Mouse (Mus musculus) limb, embryonic 15.5 days (tissue): ENCODE results near the gene Smim14. TPM values are rescaled to one million over a fixed set of nuclear protein-coding genes. Genes with fewer than 3 reads are reported as not detected.
"Not testable (repeated sequence)": the region's sequence is repeated elsewhere in the genome, so short reads cannot be mapped to it uniquely, and the experiment has no call there.

ENCODE experiments used
- ATAC-seq: fragments of 200-750 bp; cut with Nextera tagmentation; 2 replicates; pipeline ENCODE4 v1.8.0; 2017; ENCODE audit warnings: low read depth, moderate TSS enrichment; ENCODE audit not compliant: insufficient number of reproducible peaks, low FRiP score, low TSS enrichment
- H3K27ac ChIP-seq: fragments of 300-500 bp; sonication (generic); 2 replicates; pipeline ENCODE4 v1.5.1; 2015; ENCODE audit warnings: moderate library complexity, mild to moderate bottlenecking, inconsistent platforms
- H3K27me3 ChIP-seq: fragments of 300-500 bp; sonication (generic); 2 replicates; pipeline ENCODE4 v1.6.1; 2015; ENCODE audit warnings: inconsistent platforms
- H3K36me3 ChIP-seq: fragments of 300-500 bp; sonication (generic); 2 replicates; pipeline ENCODE4 v1.6.1; 2015; ENCODE audit warnings: inconsistent platforms
- H3K4me1 ChIP-seq: fragments of 300-500 bp; sonication (generic); 2 replicates; pipeline ENCODE4 v1.6.1; 2015; ENCODE audit warnings: inconsistent platforms
- H3K4me2 ChIP-seq: fragments of 300-500 bp; sonication (generic); 2 replicates; pipeline ENCODE4 v1.6.1; 2015; ENCODE audit warnings: mild to moderate bottlenecking, inconsistent platforms
- H3K4me3 ChIP-seq: fragments of 300-500 bp; sonication (generic); 2 replicates; pipeline ENCODE4 v1.5.1; 2015; ENCODE audit warnings: mild to moderate bottlenecking, inconsistent platforms
- H3K9ac ChIP-seq: fragments of 300-500 bp; sonication (generic); 2 replicates; pipeline ENCODE4 v1.6.1; 2015; ENCODE audit warnings: inconsistent platforms
- H3K9me3 ChIP-seq: fragments of 300-500 bp; sonication (generic); 2 replicates; pipeline ENCODE4 v1.6.1; 2016; ENCODE audit warnings: inconsistent platforms
- WGBS: fragments of 180-500 bp; shearing (Covaris S2); methylation state at CpG from one replicate; pipeline ENCODE4 v1.1.7; 2015; 5-methylcytosine and 5-hydroxymethylcytosine counted together
- polyA plus RNA-seq: library from polyadenylated mRNA; unstranded; fragments of >200 nt; fragmentation: Nextera tagmentation; extraction: Ambion mirVana; gene quantifications from 2 replicates; pipeline ENCODE4 v1.2.1, GENCODE M21; 2015

Gene Smim14
- polyA plus RNA-seq, 1 experiment from 2014 or later: 150 TPM

DNA sequence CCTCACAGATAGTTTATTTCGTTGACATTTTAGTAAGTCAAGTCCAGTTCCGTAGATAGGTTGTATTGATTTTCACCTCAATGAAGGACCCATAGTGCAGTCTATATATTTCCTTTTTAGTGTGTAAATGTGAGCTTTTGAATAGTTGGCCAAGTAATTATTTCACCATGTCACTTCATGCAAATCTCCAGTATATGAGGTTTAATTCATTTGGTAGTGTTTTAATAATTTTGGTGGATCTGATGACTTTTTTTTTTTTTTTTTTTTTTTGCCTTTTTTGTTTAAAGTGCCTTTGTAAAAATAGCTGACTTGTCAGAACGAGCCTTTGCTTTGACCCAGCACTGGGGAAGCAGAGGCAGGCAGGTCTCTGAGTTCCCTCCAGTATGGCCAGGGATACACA lies 2.8 kb upstream of the Smim14 start:
- 93% methylated on average over 3 of the region's 3 CpGs for WGBS

GRCm38 (mm10) chr5:65538829-65539228 lies 1.8 kb upstream of the Smim14 start:
- Histone ChIP-seq H3K27ac (no peak overlapping the region), H3K4me1 (peaks cover 13% of the 10 kb centered on the region), H3K9me3 (no peaks in the 10 kb centered on the region), H3K4me3 (peak overlapping the region; percentile 16; the same call in 1 of the 2 replicates), H3K4me2 (peak overlapping the region; percentile 32), H3K27me3 (no peaks in the 10 kb centered on the region), H3K36me3 (no peaks in the 10 kb centered on the region), H3K9ac (no peak overlapping the region)
- no peak for ATAC-seq
- WGBS: 46% methylated on average over 4 of the region's 4 CpGs

More for the DNA sequence above, 2.8 kb upstream of the Smim14 start:
- peaks cover 13% of the 10 kb centered on the region for H3K4me1 ChIP-seq
- no peaks in the 10 kb centered on the region for H3K9me3 ChIP-seq
- H3K9ac ChIP-seq: no peak overlapping the region
- no peak overlapping the region for H3K4me3 ChIP-seq
- no peak overlapping the region for H3K27ac ChIP-seq
- H3K36me3 ChIP-seq: no peaks in the 10 kb centered on the region
- H3K4me2 ChIP-seq: no peak overlapping the region
- ATAC-seq: no peak
- H3K27me3 ChIP-seq: no peaks in the 10 kb centered on the region

DNA sequence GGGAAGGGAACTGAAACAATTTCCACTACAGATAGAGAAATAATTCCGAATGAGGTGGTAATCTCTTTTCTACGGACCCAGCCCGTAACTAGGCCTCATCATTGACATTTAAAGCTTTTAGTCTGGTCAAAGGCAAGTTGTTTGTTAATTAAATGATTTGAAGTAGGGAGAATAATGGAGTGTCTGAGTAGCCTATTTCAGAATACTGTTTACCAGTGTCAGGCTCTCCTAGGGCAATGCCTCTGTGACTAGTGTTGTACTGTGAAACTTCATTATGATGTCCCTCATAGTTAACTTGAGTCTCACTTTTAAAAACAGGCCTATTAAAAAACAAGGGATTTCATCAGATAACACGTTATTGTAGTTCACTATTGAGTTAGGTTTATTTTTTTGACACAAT lies 1.1 kb upstream of the Smim14 start:
- Histone ChIP-seq H3K36me3 (no peaks in the 10 kb centered on the region), H3K4me2 (peak overlapping the region; percentile 57), H3K27me3 (no peaks in the 10 kb centered on the region), H3K9ac (peak overlapping the region; percentile 93), H3K4me1 (peaks cover 13% of the 10 kb centered on the region), H3K4me3 (peak overlapping the region; percentile 87), H3K9me3 (no peaks in the 10 kb centered on the region), H3K27ac (peak overlapping the region; percentile 98)
- no peak for ATAC-seq
- WGBS: 1% methylated on average over 4 of the region's 4 CpGs

DNA sequence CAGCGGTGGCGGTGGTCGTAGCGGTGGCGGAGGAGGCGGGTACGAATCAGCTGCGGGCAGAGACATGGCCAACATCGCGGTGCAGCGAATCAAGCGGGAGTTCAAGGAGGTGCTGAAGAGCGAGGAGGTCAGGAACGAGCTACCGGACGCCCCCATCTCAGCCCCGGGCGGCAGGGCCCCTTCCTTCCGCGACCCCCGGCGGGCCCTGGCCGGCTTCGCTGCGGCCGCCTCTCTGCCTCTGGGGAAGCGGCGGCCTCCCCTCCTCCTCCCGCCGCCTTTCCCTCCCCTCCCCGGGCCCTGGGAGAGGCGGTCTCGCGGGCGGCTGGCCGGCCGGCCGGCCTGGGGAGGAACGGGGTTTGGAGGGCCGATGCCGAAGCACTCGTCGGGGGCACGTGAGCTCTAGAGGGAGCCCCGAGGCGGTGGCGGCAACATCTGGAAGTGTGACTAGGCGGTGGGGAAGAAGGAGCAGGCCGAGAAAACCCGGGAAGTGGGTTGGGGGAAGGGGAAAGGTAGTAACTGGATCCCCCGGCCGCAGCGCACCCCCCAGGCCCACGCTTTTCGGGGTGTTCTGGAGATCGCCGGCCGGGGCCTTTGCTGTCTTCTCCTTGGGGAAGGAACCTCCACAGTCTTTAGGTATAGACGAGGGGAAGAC lies 562 bp upstream of the Smim14 start:
- ATAC-seq: peak; percentile 46
- Histone ChIP-seq H3K9ac (peak overlapping the region; percentile 93), H3K4me1 (peaks cover 13% of the 10 kb centered on the region), H3K9me3 (no peaks in the 10 kb centered on the region), H3K4me3 (peak overlapping the region; percentile 87), H3K36me3 (no peaks in the 10 kb centered on the region), H3K27me3 (no peaks in the 10 kb centered on the region), H3K4me2 (peak overlapping the region; percentile 57), H3K27ac (peak overlapping the region; percentile 98)
- WGBS: under 1% methylated on average over 41 of the region's 59 CpGs

DNA sequence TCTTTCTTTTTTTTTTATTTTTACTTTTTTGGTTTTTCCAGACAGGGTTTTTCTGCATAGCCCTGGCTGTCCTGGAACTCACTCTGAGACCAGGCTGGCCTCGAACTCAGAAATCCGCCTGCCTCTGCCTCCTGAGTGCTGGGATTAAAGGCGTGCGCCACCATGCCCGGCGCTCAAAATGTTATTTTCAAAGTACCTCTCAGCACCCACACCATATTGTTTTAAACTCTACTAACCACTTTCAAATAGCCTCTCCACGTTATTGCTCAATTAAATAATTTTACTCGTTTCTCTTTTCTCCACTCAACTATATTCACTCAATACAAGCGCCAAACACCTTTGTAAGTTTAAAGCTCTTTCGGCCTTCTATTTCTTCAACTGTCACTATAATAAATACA lies 917 bp downstream of the Smim14 start:
- H3K4me1 ChIP-seq, ATAC-seq, H3K9me3 ChIP-seq, H3K27me3 ChIP-seq, H3K36me3 ChIP-seq, H3K9ac ChIP-seq: not testable (repeated sequence)
- H3K4me3 ChIP-seq: peak overlapping the region; percentile 87
- 81% methylated on average over 10 of the region's 10 CpGs for WGBS
- peak overlapping the region; percentile 57 for H3K4me2 ChIP-seq
- peak overlapping the region; percentile 98 for H3K27ac ChIP-seq

DNA sequence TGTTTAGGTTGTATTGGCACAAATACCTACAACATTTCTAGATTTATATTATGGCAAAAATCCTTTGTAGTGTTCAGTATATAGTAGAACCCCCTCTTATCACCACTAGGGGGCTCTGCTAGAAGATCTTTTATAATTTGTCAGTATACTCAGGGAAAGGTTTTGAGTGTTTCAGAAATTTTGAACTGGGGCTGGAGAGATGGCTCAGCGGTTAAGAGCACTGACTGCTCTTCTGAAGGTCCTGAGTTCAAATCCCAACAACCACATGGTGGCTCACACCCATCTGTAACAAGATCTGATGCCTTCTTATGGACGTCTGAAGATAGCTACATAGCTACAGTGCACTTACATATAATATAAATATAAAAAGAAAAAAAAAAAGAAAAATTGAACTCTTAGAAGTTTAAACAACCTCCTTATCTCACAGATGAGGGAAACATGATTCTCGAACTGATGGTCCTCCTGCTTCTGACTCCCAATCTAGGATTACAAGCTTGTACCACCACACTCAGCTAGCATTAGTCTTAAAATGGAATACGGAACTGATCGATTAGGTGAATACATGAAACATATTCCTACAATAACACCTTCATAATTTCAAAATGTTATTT lies 1.4 kb downstream of the Smim14 start:
- ATAC-seq: no peak
- Histone ChIP-seq H3K9me3 (no peaks in the 10 kb centered on the region), H3K4me1 (peaks cover 10% of the 10 kb centered on the region), H3K4me2 (no peak overlapping the region), H3K27me3 (no peaks in the 10 kb centered on the region), H3K9ac (no peak overlapping the region), H3K36me3 (no peaks in the 10 kb centered on the region), H3K27ac (no peak overlapping the region), H3K4me3 (no peak overlapping the region)
- WGBS: 72% methylated on average over 5 of the region's 5 CpGs

DNA sequence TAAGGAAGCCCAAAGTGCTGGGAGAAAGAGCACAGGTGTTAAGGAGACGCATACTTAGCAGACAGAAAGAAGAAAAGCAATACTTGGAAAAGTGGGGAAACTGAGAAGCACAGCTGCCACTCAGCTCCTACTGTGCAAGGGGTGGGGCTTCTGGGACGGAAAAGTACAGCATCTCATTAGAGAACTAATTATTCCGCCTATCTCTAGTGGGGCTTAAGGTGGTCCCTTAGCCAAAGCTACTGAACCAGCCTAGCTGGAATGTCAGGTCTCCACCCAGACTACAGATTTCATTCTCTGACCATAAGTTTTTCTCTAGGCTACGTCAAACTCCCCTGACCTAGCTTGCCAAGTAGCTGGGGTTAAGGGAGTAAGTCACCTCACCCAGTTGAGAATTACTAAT lies 2.5 kb downstream of the Smim14 start:
- Histone ChIP-seq H3K9me3 (no peaks in the 10 kb centered on the region), H3K36me3 (no peaks in the 10 kb centered on the region), H3K4me3 (no peak overlapping the region), H3K27me3 (no peaks in the 10 kb centered on the region), H3K4me2 (no peak overlapping the region), H3K9ac (no peak overlapping the region), H3K27ac (no peak overlapping the region), H3K4me1 (peaks cover 8% of the 10 kb centered on the region)
- no peak for ATAC-seq
- WGBS: 65% methylated on average over 4 of the region's 4 CpGs

GRCm38 (mm10) chr5:65531283-65531682 lies 5.7 kb downstream of the Smim14 start:
- H3K4me3 ChIP-seq: no peak overlapping the region

GRCm38 (mm10) chr5:65525674-65526443 lies 11.1 kb downstream of the Smim14 start:
- Histone ChIP-seq H3K27ac (no peak overlapping the region), H3K9me3 (no peaks in the 10 kb centered on the region), H3K9ac (no peak overlapping the region), H3K4me3 (no peak overlapping the region), H3K4me1 (no peaks in the 10 kb centered on the region), H3K27me3 (no peaks in the 10 kb centered on the region), H3K4me2 (no peak overlapping the region), H3K36me3 (no peaks in the 10 kb centered on the region)
- ATAC-seq: no peak
- 12% methylated on average over 8 of the region's 8 CpGs for WGBS

More at GRCm38 (mm10) chr5:65531283-65531682, 5.7 kb downstream of the Smim14 start:
- Histone ChIP-seq H3K27me3 (no peaks in the 10 kb centered on the region), H3K27ac (no peak overlapping the region), H3K36me3 (no peaks in the 10 kb centered on the region), H3K9ac (no peak overlapping the region), H3K9me3 (no peaks in the 10 kb centered on the region), H3K4me1 (peaks cover under 1% of the 10 kb centered on the region; the same call in 1 of the 2 replicates), H3K4me2 (no peak overlapping the region)
- 68% methylated on average over 3 of the region's 3 CpGs for WGBS
- no peak for ATAC-seq

DNA sequence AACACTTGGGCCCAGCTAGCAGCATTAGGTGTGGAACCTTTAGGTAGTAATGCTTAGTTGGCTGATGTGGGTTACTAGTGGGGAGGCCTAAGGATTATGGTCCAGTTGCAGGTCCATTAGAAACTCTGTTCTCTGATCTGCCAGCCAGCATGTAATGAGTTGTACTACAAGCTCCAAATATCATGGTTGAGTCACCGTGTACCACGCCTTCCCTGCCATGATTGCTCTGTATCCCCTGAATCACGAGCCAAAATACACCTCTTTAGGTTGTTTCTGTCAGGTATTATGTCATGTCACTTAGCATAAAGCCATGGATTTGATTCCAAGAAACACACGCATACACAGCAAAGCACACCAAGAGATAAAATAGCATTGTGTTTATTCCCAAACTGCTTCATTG lies 12.2 kb downstream of the Smim14 start:
- Histone ChIP-seq H3K9me3 (no peaks in the 10 kb centered on the region), H3K36me3 (no peaks in the 10 kb centered on the region), H3K27me3 (no peaks in the 10 kb centered on the region), H3K9ac (no peak overlapping the region), H3K4me3 (no peak overlapping the region), H3K27ac (no peak overlapping the region), H3K4me1 (no peaks in the 10 kb centered on the region), H3K4me2 (no peak overlapping the region)
- ATAC-seq: no peak
- WGBS: 73% methylated on average over 4 of the region's 4 CpGs

GRCm38 (mm10) chr5:65521803-65522202 lies 15.2 kb downstream of the Smim14 start:
- H3K36me3 ChIP-seq: no peaks in the 10 kb centered on the region
- no peaks in the 10 kb centered on the region for H3K4me1 ChIP-seq
- no peak overlapping the region for H3K27ac ChIP-seq
- 70% methylated on average over 1 of the region's 1 CpGs for WGBS
- no peak overlapping the region for H3K4me2 ChIP-seq
- H3K4me3 ChIP-seq: no peak overlapping the region
- no peak overlapping the region for H3K9ac ChIP-seq
- no peaks in the 10 kb centered on the region for H3K9me3 ChIP-seq
- H3K27me3 ChIP-seq: no peaks in the 10 kb centered on the region
- no peak for ATAC-seq
